Mouse (Mus musculus): ENCODE measurements at regions not wholly inside any gene's neighbourhood (a gene's known extent, or its start where the extent isn't known, plus 50 kb on each side); places are given as distances from the start of the nearest gene placed in this dataset.

GRCm38 (mm10) chr14:72760123-72760522 lies 50.3 kb upstream of the Fndc3a start:
- TF ChIP-seq CTCF (IDR thresholded peaks at IDR 0.05; ENCODE audit: insufficient read depth, low read length) (no peak), POLR2A (IDR thresholded peaks at IDR 0.05; ENCODE audit: borderline replicate concordance, extremely low read depth, low read depth, low read length) (no peak)

Data from lung, adult 2 months (tissue).